Mouse (Mus musculus): ENCODE measurements at regions not wholly inside any gene's neighbourhood (a gene's known extent, or its start where the extent isn't known, plus 50 kb on each side); places are given as distances from the start of the nearest gene placed in this dataset.

DNA sequence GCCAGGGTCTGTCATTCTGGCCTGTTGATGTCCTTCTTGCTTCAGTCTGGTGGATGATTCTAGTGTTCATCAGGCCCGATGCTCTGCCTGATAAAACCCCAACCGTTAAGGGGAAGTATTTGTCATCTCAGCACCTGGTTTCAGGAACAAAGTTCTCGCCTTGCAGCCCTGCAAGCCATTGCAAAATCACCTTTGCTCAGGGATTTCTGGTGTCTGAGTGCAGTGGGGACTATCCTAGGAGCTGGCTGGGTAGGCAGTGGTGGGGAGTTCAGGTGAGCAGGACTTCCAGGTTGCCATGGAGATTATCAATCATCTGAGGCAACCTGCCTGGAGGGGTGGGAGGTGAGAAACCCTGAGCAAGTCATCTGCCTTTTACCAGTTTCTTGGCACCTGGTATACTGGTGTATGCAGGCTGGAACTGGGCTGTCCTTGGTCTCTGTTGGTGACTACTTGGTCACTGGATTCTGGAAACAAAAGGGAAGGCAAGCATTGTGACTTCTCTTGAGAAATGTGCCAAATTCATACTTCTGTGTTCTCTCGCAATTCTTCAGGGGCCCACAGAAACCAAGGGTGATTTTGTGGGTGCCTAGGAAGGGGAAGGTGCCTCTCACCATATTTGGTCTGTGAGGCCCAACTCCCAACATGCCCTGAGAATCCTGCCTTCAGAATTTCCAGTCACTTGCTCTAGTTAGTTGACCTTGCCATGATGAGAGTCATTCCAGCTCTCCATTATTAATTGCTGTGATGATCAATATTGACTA is 154.7 kb upstream of the Id2 start:
- peak; percentile 17 for ATAC-seq

DNA sequence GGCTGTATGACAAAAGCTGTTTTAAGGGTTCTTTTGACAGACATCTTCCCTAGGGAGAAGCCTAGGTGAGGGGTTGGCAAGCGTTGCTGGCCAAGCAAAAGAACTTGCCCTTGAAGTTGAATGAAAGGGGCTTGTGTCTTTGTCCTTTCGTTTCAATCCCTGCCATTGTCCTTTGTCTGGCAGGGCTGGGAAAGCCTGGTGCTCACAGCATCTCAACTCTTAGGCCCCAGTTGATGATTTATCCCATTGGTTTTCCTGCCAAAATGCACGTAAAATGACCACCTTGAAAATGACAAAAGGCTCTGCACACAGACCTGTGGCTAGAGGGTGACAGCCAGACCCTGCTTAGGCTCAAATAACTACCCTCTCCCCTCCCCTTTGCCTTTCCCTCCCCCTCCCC is 153.9 kb upstream of the Id2 start:
- no peak for ATAC-seq

DNA sequence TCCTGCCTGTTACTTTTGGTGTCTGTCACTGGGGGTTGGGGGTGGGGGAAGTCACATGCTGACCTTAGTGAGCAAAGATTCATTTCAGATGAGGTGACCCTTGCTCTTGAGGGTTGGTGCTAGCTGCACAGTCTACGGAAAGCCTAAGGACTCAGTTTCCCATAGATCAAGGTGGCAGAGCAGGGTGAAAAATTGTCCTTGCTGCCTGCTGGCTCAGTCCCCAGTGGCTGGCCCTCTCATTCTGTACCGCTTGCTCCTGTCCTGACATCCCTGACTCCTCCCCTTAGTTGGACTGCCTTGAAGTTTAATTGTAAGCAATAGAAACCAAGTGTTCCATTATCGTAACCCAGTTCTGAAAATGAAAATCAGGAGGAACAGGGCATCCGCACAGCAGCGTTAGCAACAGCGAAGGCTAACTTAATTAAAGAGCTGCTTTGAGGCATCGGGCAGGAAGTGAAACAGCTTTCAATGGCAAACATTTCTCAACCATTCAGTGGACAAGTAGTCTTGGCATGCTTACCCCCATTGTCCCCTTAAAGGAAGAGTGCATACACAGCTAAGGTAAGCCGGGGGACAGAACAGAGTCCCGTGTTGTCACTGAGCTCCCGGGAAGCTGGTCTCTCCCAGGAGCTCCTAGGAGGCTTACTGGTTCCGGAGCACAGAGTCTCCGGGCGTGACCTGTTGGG is 151.9 kb upstream of the Id2 start:
- ATAC-seq, result no peak

DNA sequence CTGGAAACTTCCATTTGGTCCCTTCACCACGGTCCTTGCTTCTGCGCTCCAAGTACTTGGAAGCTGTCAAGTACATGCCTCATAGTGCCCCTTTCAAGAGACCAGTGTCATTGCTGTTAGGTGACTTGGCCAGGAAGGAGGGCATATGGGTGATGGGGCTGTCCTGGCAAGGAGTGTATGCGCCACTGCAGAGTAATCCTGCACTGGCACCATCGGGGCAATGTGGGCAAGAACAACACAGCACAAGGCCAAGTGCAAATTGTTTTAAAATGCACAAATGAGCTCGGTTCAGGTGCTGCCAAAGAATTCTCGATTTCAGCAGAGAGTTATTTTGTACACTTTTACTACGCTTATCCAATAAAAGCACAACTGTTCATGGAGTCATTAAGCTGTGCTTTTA is 149.6 kb upstream of the Id2 start:
- no peak for ATAC-seq

DNA sequence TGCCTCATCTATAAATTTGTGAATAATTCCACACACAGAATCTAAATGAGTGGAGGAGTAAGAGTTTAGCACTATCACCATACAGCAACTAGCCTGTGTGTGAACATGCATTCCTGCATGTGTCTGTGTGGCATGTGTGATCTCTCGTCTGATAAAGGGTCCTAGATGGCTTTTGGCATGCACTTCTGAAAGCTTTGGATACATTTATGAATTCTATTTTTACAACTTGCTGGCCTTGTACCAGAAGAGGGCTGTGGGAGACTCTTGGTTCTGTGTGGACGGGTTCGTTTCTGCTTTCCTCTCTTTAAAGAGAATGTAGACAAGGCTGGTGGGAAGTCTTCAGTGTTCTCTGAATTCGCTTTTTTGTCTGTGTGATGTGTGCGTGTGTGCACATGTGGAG is 148.7 kb upstream of the Id2 start:
- ATAC-seq, result no peak

DNA sequence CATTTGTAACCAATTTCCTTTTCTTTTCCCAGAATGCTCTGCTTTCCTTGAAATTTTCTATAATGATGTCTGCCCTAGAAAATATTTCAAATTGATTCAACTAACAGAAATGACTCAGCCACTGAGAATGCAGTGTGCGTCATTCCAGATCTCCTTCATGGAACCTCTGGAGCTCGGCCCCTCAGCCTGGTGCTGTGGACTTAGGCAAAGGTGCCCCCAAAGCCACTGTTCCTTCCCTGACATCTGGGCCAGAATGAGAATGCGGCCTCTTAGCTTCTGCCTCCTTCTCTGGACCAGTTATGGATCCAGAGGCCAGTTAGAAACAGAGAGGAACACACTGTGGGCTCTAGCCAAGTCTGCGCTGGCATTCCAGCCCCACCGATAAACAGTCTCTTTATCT is 148.3 kb upstream of the Id2 start:
- no peak for ATAC-seq

DNA sequence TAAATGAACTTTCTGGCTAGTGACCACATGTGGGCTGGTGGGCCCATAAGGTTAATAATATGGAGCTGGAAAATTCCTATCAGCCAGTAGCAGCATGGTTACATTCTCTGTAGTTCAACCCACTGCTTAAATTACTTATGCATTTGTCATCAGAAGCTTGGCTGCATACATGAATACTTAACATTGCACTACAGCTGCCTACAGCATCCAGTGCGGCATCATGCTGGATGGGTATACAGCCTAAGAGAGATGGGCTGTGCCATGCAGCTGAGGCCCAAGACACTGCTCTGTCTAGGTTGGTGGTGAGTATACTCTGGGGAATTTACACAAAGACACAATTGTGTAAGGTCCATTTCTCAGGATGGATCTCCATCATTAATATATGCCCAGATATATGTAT is 147.7 kb upstream of the Id2 start:
- no peak for ATAC-seq

DNA sequence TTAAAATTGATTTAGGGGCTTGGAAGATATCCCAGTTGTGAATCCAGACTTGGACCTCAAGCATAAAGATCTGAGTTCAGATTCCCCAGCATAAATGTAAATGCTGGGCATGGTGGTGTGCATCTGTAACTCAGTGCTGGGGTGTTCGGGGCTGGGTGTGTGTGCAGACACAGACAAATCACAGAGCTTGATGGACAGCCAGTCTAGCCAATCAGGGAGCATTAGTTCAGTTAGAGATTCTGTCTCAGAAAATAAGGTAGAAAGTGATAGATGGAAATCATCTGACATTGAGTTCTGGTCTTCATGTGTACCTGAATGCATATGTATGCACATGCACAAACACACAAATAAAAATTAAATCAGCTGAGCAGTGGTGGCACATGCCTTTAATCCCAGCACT is 147.0 kb upstream of the Id2 start:
- ATAC-seq, result no peak

DNA sequence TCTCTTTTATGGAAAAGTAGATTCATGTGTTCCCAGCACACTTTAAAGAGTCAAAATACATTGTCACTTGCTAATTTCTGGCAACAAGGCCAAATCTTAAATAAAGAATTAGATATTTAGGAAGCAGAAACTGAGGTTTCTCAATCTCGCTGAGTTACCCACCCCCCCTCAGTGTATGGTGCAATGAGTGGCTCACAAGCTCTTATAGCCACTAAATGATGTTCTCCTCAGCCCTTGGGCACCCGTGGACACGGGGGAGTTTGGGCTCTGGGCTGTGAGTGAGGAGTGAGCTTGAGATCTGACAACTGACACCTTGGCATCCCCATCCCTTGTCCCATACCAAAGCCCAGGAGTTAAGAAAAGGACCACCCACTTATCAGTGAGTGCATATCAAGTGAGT is 145.4 kb upstream of the Id2 start:
- no peak for ATAC-seq

DNA sequence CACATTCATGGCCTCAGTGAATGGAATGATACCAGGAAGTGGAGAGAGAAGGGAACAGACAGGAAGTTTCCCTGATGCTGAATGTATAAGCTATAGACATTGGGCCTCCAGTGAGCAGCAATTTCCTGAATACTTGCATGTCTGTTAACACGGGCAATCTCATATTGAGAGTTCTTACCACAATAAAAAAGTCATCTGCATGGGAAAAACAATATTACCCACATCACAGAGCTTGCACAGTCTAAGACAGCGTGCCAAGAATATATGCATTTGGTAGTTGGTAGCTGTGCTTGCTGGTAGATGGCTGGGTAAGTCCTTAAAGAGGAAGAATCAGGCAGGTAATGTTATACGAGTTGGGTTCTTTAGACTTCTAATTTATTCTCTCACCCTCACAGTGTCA is 144.7 kb upstream of the Id2 start:
- peak; percentile 48 for ATAC-seq

DNA sequence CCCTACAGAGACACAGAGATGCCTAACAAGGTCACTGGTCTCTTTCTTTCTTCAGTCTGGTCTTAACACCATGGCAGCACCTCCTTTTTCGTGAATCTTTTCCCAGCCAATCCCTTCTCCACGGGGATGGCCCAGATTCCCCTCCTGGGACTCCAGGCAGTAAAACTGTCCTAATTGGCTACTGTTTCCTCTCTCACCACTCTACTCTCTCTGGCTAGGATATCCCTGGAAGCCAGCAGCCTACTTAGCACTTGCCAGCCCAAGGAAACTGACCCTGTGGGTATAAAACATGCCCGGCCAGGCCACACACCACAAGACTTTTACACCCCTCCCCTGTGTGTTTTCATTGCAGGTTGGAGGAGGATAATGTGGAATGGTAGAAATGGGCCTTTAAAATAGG is 143.9 kb upstream of the Id2 start:
- no peak for ATAC-seq

DNA sequence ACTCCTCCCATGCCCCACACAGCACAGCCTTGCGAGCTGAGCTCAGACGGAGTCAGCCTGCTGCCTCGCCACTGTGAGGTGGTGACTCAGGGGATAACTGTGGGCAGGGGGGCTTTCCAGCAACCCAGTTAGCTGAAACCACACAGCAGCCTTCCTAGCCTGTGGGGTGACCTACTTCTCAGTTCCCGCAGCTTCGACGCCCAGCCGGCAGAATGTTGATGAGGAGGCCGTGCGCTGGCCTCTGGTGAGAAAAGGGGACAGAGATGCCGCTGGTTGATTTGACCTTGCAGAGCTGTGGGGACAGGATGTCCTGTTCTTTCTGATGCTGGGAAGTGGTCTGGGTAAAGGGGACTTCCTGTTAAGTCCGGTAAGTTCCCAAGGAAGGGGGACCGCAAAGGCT is 143.2 kb upstream of the Id2 start:
- ATAC-seq, result peak; percentile 76

DNA sequence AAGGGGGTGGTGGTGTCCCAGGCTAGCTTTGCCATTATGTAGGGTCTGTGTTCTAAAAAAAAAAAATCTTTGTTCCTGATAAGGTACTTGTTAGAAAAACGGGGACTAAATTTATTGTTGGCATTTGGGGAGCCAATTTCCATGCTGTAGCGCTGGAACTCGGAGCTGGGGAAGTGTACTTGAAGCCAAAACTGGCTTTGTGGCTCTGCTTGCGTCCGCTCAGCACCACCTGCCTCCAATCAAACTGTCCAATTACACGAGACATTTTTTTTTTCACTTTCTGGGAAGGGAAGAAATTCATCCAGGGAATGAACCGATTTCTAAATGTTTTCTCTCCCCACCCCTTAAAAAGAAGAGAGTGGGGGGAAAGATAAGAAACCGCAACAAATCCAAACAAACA is 138.1 kb upstream of the Id2 start:
- no peak for ATAC-seq

DNA sequence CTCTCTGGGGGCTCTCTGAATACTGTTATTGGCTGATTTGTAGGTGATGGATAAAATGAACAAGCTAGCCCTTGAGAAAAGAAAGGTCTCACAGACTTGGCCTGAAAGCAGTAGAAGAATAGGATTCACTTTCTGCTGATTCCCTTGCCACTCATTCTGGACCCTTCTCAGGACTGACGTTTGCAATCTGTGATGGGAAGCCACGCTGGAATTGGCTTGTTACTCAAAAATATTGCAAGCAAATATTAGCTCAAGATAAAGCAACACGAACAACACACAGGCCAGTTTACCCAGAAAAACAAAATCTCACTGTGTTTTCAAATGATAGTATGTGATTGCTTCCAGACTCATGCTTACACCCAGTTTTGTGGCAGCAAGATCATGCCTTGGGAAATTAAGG is 137.7 kb upstream of the Id2 start:
- no peak for ATAC-seq

DNA sequence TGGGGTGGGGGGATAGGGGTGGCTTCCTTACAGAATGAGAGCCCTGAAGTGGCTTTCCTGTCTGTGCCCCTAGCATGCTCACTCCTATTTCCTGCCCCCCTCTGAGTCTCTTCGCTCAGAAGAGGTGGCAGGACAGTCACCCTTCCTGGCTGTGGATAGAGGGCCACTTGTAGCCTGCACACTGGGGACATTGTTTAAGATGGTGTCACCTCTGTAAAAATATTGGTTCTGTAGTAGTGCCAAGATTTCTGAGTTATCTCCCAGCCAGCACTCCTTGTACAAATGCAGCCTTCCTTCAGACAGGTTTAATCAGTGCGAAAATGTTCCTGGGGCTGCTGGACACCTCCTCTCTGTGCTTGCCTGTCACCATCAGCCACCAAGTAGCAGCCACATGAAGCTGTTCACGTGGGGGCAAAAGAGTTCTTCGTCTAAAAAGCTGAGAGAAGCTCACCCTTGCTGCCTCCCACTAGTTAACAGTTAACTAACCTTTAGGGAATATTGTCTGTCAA is 136.1 kb upstream of the Id2 start:
- no peak for ATAC-seq

DNA sequence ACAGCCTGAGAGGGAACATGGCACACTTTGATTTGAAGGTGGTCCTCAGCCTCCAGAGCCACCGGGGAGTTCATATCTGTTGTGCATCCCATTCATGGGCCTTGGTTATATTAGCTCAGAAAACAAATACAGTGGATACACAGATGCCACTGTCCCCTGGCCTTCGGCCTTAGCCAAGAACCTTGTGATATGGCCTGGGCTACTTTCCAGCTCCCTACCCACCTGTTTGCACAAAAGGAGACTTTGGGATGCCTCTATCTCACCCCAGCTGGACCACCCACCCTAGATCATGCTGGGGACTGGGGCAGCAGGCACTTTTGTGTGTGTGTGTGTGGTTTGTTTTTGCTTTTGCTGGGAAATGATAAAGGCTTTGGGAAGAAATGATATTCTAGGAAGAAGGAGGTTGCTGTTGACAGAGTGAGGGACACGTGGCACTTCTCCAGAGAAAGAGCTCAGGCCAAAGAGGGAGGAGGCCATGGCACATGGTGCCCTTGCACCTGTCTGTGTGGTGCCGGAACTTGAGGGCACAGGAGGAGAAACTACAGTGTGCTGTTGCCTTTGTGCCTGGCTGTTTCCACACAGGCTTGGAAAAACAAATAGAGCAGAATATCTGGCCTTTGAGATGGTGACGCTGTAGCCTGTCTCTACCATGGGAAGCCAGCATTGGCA is 135.6 kb upstream of the Id2 start:
- ATAC-seq, result no peak

DNA sequence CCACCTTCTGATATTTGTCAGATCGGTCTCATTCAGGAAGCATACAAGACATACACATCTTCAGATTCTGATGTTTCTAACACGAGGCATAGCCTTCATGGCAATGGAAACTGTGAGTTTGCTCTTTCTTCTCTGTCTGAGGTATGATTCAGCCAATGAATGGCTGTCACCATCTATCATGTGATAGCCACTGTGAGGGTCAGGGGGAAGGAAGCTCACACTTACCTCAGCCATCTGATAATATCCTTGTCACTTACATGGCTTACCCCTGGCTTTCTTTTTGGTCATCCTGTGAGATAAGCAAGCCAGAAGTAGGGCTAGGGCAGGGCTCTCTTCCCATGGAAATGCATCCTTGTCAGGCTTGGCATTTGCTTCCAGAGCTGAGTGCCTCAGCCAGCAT is 131.8 kb upstream of the Id2 start:
- no peak for ATAC-seq

DNA sequence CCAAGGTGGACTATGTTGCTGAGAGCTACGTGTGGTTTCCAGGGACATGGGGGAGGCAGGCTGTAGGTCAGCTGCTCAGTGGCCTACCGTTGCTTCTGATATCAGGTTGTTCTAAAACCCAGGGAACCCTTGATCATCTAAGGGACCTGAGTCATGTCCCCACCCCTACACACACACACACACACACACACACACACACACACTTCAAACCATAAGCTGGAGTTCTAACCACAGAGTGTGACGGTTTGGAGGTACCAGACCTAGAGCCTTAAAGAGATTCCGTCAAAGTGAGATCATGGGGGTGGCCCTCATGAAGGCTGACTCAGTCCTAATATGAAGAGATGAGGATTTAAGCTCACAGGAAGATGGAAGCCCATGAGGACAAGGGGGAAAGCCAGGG is 130.8 kb upstream of the Id2 start:
- ATAC-seq, result no peak

DNA sequence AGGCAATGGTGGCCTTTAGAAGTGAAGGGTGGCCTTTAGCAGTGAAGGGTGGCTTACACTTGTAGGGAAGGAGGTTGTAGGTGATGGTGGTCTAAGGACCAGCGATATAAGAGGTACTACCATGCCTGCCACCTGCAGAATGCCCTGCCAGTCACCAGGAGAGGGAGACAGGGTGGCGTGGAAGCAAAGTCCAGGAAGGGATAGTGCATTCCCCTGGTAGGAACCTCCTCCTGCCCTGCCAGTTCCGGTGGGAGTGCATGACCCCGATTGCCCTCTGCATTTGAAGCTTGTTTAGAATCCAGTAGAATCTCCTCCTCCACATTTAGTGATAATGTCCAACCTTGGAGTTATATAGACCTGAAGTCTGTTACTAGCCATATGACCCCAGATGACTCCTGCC is 127.7 kb upstream of the Id2 start:
- ATAC-seq, result no peak

DNA sequence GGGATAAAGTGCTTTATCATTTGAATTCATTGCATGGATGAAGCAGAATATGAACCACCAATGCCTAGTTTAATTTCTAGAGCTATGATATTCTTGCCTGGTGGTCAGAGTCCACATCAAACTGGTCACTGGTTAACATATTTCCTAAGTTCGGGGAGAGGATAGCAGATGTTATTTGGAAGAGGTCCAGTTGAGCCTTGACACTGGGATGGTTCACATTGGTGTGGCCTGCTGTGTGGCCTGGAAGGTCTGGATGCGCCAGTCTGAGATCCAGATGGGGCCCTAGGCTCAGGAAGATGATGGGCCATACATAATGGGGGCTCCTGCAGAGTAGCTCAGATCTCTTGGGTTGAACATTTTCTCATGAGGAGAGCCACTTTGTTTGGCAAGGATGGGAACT is 127.3 kb upstream of the Id2 start:
- ATAC-seq, result no peak

DNA sequence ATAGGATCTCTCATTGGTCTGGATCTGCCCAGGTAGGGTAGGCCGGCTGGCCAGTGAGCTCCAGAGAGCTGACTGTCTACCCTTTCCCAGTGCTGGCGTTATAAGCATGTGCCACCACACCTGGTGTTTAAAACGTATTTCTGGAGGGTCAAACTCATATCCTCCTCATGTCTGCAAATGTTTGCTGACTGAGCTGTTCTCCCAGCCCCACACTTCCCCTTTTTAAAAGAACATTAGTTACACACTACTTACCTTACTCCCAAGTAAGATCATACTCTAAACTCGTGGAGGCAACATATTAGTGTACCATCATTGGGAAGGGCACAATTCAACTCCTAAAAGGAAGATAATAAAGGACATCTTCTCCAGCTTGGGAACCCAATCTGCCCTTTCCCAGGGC is 126.6 kb upstream of the Id2 start:
- no peak for ATAC-seq

DNA sequence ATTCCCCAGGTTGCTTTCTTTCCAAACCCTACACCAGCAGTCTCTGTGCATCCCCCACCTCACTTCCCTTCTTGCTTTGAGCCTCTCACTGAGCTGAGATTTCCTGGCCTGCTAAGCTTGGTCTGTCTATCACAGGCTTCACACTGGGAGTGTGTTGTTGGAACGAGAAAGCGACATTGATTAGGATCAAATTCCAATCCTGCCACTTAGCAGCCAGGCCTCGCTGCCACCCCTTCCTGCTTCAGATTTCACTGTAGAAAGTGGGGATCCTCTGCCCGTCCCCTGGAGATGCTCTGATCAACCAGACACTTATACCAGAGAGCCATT is 123.8 kb upstream of the Id2 start:
- ATAC-seq, result no peak

DNA sequence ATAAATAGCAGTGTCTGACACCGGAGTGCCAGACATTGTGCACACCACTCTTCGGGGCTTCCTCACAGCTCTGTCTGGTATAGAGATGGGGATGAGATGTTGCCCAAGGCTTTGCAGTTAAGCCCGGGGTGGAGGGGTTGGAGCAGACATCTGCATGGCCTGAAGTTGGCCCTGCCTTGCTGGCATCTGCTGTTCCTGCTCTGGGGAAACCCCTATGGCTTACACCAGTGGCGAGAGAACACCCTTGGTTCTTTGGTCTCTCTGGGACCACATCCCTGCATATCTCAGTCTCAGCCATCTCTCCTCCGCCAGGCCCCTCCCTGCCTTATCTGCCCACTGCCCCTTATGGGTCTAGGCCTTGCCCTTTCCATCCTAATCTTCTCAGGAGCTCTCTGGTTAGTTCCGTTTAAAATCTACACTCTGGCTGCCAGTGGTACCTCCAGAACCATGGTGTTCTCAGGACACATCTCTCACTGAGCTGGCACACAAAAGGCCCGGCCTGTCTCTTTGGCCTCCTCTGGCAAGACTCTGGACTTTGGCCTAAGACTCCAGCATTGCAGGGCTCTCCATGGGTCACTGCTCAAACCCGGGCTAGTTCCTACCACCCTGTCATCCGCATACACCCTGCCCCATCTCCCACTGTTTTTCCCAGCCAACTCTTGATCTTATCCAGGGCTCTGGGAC is 123.3 kb upstream of the Id2 start:
- no peak for ATAC-seq

DNA sequence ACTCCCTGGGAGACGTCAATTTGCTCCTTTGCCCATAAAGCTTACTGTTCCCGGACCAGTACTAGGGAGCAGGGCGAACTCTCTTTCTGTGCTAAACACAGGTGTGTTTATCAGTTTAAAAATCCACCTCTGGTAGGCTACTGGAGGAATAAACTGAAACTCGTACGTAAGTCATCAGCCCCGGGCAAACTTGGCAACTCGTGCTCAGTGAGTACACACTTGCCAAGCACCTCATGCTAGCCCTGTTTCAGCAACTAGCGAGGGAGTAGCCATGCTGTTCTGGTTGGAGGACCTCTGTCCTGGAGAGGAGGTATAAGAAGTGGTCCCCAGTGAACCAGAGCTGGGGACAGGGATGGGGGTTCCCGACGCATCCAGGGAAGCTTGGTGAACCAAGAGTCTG is 122.6 kb upstream of the Id2 start:
- ATAC-seq, result no peak
